Mouse (Mus musculus): ENCODE data around the gene 1700020N01Rik. TPM values are rescaled to one million over a fixed set of nuclear protein-coding genes. Genes with fewer than 3 reads are reported as not detected.

Gene 1700020N01Rik
- total RNA-seq, 2 experiments from 2014 or later, result not detected

DNA sequence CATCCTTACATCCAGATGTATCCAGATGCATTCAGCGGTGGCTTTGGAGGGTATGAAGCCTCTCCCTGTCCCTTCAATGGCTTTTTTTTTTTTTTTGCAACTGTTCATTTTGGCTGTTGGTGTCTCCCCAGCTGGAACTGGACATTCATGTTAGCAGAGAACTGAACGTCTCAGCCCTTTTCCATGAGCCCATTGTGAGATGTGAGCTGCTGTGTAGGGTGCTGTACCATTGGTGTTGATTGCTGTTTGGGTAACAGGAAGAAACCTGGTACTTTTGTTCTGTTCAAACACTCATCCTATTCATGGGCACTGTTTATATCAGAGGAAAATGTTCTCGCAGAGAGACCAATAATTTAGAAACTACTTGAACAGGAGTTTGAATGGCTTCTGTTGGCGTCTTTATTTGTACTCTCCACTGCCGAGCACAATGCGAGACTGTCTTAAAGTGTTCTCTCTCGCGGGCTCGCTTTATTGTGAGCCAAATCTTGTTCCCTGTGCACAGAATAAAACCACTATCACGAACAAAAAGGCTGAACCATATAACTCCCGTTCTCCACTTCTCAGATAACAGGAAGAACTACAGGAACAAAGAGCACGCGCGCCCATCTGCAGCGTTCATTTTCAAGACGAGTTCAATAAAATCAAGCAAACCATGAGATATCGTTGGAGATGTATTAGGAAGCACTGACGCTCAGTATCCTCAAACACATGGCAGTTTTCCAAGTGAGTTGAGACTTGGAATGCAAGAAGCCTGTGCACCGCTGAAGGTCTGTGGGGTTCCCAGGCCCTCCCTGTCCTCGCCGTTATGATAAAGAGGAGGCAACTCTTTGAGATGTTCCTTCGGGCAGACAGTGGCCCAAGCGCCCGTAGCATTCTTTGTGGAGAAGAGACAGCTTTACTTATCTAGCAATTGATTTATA lies 59.7 kb downstream of the 1700020N01Rik start:
- DNase-seq (ENCODE audit: low spot score in 2 of 2), result peak in 1 of 2 experiments; percentile 36
- intact Hi-C loops (cut with DNase I), result loop anchor here (5.0 kb wide), 1 partner anchor 340 kb away; no protein-coding TSS in a partner anchor

- no peak for DNase-seq (ENCODE audit: low spot score in 2 of 2)
- intact Hi-C loops (cut with DNase I), result loop anchor here (5.0 kb wide), 1 partner anchor 339 kb away; no protein-coding TSS in a partner anchor
Measured at GRCm38 (mm10) chr10:21653469-21653868, 60.5 kb downstream of the 1700020N01Rik start.

DNA sequence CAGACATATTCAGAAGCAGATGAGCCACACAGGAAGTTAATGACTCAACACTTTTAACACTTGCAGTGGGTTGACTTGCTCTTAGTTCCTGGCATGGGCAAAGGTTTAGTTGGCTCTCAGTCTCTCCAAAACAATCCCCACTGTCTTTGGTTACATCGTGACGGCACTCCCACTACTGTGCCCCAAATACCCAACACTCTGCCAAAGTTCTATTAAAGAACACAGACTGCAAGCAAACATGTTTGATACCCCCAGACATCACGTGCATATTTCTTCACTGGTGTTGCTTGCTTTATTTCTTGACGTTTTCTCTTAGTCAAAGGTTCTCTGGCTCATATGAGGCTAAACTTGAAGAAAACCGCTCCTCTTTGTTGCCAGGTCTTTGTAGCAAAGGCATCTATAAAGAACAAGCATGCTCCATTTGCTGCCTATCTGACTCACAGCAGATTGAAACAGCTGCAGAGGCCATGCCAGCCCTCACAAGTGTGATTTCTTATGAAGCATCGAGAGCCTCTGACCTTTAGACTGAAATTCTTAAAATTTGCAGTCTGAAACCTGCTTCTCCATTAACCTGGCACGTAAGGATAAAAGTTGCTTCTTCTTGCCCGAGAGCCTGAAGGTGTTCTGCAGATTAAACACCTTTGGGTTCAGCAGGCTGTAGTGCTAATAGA lies 66.8 kb downstream of the 1700020N01Rik start:
- intact Hi-C loops (cut with DNase I), result loop anchor here (2.0 to 5.0 kb wide), 3 partner anchors 55 to 132 kb away; no protein-coding TSS in a partner anchor
- peak; percentile 36 to 91 for DNase-seq (ENCODE audit: low spot score in 2 of 2)

DNA sequence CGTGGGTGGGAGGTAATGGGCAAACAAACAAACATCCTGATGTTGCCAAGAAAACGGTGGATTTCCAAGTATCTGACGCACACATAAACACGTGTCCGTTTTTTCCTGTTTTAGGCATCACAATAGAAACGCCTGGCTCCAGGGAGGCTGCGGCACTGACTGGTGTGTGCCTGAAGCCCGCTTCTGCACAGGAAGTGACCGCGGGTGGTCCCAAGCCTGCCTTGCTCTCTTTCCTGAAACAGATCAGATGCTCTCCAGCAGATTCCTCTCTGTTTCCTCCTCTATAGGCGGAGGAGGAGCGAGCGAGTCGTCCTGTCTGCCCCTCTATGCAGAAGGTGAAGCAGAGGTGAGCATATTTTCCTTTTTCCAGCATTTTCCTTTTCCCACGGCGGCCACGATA lies 76.0 kb downstream of the 1700020N01Rik start:
- intact Hi-C loops (cut with DNase I), result no loop called here
- DNase-seq (ENCODE audit: low spot score in 2 of 2), result no peak

DNA sequence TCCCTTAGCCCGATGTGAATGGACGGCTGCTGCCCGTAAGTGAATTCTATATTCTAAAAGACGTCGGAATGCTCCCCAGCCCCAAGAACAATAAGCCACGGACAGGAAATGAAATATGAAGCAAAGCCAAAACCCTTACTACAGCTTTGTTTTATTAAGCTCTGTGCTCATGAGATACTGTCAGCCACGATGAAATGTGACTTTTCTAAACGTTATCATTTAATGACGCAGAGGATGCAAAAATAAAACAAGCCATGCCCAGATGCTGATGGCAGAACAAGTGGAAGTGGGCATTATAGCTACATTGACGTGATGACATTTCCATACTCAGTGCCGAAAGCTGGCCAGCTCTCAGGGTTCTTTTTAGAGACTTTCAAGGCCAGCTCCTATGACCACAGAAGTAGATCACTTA lies 76.8 kb downstream of the 1700020N01Rik start:
- no peak for DNase-seq (ENCODE audit: low spot score in 2 of 2)
- intact Hi-C loops (cut with DNase I), result no loop called here

DNA sequence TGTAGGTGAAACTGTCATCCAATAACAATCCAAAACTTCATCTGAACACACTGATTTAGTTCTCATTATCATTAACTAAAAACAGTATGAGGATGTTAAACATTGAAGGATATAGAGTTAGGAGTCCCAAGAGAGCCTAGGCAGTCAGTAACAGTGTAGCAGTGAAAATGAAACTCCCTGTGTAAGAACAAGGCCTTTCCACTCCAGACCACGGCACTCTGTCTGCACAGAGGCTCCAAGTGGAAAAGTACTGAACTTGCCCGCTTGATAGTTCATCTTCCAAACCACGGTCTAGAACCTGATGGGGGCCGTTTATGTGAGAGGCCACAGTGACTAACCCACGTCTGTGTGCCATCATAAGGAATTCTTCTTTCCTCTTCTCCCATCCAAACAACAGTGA lies 77.2 kb downstream of the 1700020N01Rik start:
- DNase-seq (ENCODE audit: low spot score in 2 of 2), result no peak
- intact Hi-C loops (cut with DNase I), result no loop called here

Other genes with a start within 250 kb of the 1700020N01Rik start
- under 1 TPM; 0.25 TPM for gene Aldh8a1, start 215.9 kb upstream of the 1700020N01Rik start, total RNA-seq (2021)

Data from left cerebral cortex, postnatal 25 days (tissue).